Mouse (Mus musculus) liver, embryonic 12.5 days (tissue): ENCODE results near the gene Usp36. TPM values are rescaled to one million over a fixed set of nuclear protein-coding genes. Genes with fewer than 3 reads are reported as not detected.

Experiments
- ATAC-seq: fragments of 200-750 bp; cut with Nextera tagmentation; 2 replicates; pipeline ENCODE4 v1.8.0; 2017; ENCODE audit warnings: moderate number of reproducible peaks, mild to moderate bottlenecking, moderate library complexity
- H3K27ac ChIP-seq: fragments of 300-500 bp; sonication (generic); 2 replicates; pipeline ENCODE4 v1.5.1; 2016; ENCODE audit warnings: mild to moderate bottlenecking
- H3K27me3 ChIP-seq: fragments of 300-500 bp; sonication (generic); replicated peaks from 2 replicates; pipeline ENCODE4 v1.6.1; 2016; ENCODE audit warnings: mild to moderate bottlenecking, moderate library complexity
- H3K36me3 ChIP-seq: fragments of 300-500 bp; sonication (generic); 2 replicates; pipeline ENCODE4 v1.6.1; 2016; ENCODE audit warnings: mild to moderate bottlenecking, moderate library complexity
- H3K4me1 ChIP-seq: fragments of 300-500 bp; sonication (generic); 2 replicates; pipeline ENCODE4 v1.6.1; 2016
- H3K4me2 ChIP-seq: fragments of 300-500 bp; sonication (generic); 2 replicates; pipeline ENCODE4 v1.6.1; 2016; ENCODE audit warnings: mild to moderate bottlenecking, moderate library complexity
- H3K4me3 ChIP-seq: fragments of 300-500 bp; sonication (generic); 2 replicates; pipeline ENCODE4 v1.5.1; 2016; ENCODE audit warnings: mild to moderate bottlenecking, moderate library complexity
- H3K9ac ChIP-seq: fragments of 300-500 bp; sonication (generic); 2 replicates; pipeline ENCODE4 v1.6.1; 2016; ENCODE audit warnings: mild to moderate bottlenecking, moderate library complexity
- H3K9me3 ChIP-seq: fragments of 300-500 bp; sonication (generic); replicated peaks from 2 replicates; pipeline ENCODE4 v1.6.1; 2016; ENCODE audit warnings: mild to moderate bottlenecking, moderate library complexity
- WGBS: fragments of 180-500 bp; shearing (Covaris S2); methylation state at CpG from one replicate; pipeline ENCODE4 v1.1.7; 2016; ENCODE audit not compliant: insufficient replicate concordance; 5-methylcytosine and 5-hydroxymethylcytosine counted together
- polyA plus RNA-seq: library from polyadenylated mRNA; unstranded; fragments of >200 nt; fragmentation: Nextera tagmentation; extraction: Ambion mirVana; gene quantifications from 2 replicates; pipeline ENCODE4 v1.2.1, GENCODE M21; 2016

Gene Usp36
- polyA plus RNA-seq, 1 experiment from 2014 or later: 14.3 TPM

DNA sequence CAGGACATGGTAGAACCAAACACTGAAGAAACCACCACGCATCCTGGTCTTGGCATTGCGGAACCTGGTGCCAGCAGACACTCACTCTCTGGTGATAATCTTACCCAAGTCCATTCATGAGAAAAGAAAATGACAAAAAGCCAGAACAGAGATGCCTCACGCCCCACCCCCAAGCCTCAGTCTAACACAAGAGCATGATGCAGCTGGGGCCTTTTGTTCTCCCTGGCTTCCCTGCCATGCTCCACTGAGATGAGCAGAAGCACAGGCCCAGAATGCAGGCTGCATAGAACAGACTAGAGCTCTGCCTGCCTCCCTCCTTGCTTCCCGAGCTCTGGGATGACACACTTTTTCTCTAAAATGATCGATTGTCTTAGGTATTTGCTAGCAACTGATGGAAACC is 26.9 kb downstream of the Usp36 start:
- no peak for ATAC-seq
- H3K4me2 ChIP-seq: no peak overlapping the region
- H3K9ac ChIP-seq: no peak overlapping the region
- H3K27ac ChIP-seq: no peak overlapping the region
- no peaks in the 10 kb centered on the region for H3K4me1 ChIP-seq
- H3K9me3 ChIP-seq: no peaks in the 10 kb centered on the region
- no peak overlapping the region for H3K4me3 ChIP-seq
- H3K36me3 ChIP-seq: peaks cover 99% of the 10 kb centered on the region
- H3K27me3 ChIP-seq: no peaks in the 10 kb centered on the region
- 87% methylated on average over 5 of the region's 5 CpGs for WGBS

DNA sequence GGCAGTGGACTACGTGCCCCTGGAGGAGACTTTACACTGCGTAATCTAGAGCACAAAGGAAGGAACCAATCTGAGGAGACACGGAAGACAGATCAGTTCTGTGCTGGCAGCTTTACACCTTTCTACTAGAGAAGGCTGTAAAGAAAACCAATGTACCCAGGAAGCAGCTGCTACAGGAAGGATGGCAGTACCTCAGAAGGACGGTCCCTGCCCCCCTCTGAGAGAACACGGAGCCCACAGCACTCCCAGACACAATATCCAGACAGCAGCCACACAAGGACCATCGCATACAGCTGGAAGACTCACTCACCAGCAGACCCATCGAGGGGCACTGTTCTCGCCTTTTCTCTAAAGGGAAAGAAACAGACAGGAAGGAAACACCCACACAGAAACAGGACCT is 30.0 kb downstream of the Usp36 start:
- 83% methylated on average over 8 of the region's 8 CpGs for WGBS
- H3K36me3 ChIP-seq: peaks cover 88% of the 10 kb centered on the region
- no peak for ATAC-seq

DNA sequence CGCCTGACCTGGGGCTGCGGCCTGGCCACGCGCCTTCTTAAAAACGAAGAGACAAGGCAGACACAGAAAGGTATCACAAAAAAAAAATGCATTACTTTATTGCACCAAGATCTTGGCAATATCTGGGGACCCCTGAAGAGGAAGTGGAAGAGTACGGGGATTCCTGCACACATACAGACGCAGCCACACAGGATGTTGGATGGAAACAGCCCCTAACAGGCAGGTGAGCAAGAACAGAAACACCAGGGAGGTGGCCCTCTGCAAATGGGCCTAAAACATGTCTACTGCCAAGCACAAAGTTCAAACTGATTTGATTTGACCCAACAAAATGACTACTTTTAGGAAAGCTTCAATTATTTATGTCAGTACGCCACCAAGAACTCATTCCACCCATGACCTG is 30.5 kb downstream of the Usp36 start:
- Histone ChIP-seq H3K4me1 (no peaks in the 10 kb centered on the region), H3K27me3 (no peaks in the 10 kb centered on the region), H3K9ac (no peak overlapping the region), H3K4me3 (no peak overlapping the region), H3K27ac (no peak overlapping the region), H3K4me2 (no peak overlapping the region), H3K36me3 (peaks cover 83% of the 10 kb centered on the region), H3K9me3 (no peaks in the 10 kb centered on the region)
- 91% methylated on average over 8 of the region's 8 CpGs for WGBS
- no peak for ATAC-seq

More for the DNA sequence above, 30.0 kb downstream of the Usp36 start:
- Histone ChIP-seq H3K4me2 (no peak overlapping the region), H3K9ac (no peak overlapping the region), H3K27me3 (no peaks in the 10 kb centered on the region), H3K9me3 (no peaks in the 10 kb centered on the region), H3K4me1 (no peaks in the 10 kb centered on the region), H3K4me3 (no peak overlapping the region), H3K27ac (no peak overlapping the region)

DNA sequence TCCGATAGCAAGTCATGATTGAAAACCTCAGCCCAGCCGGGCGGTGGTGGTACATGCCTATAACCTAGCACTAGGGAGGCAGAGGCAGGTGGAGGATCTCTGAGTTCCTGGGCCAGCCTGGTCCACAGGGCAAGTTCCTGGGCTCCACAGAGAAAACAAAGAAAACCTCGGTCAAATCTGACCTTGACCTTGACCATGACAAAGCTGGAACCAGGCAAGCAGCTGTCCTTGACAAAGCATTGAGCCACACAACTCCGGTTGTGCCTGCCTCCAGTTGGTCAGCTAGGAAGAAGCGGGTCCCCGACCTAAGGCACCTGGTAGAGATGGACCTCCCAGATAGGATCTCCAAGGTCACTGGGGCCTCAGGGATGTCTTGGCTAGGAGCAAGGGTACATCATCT is 33.7 kb downstream of the Usp36 start:
- H3K27me3 ChIP-seq: no peaks in the 10 kb centered on the region
- H3K9me3 ChIP-seq: no peaks in the 10 kb centered on the region
- WGBS: 76% methylated on average over 7 of the region's 7 CpGs
- peaks cover 51% of the 10 kb centered on the region for H3K36me3 ChIP-seq
- H3K4me2 ChIP-seq: no peak overlapping the region
- no peaks in the 10 kb centered on the region for H3K4me1 ChIP-seq
- no peak for ATAC-seq
- H3K27ac ChIP-seq: no peak overlapping the region
- H3K4me3 ChIP-seq: no peak overlapping the region
- H3K9ac ChIP-seq: no peak overlapping the region

DNA sequence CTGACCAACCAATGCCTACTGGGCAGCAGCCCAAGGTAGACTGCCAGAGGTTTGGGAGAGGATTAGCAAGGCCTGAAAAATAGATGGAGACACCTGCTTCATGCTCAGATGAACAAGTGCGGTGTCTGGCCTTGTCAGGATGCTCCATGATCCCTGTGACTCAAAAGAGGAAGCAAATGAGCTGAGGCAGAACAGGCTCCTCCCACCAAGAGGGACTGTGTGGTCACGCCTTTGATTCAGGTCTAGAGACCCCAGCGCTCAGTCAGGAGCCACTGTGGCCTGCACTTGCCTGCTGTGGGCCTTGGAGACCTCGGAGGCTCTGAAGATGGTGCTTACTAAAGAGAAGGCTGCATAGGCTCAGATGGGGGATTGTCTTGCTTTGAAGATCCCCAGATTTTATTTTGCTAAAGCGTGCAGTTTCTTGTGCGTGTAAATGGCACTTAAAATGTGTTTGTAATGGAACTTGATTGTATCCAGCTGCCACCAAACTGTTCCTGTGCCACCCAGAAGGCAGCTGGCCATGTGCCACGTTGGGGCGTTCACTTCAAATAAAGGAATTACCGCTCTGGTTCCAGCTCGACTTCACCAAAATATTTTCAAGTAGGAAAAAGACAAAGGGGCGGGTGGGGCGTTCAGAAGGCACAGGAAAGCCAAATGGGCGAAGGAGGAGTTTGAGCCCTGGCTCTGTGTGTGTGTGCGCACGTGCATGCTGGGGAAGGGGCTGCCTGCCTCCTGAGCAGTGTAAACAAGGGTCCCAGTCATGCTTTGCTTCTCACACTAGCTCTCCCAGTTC is 35.7 kb downstream of the Usp36 start:
- WGBS: 61% methylated on average over 15 of the region's 15 CpGs
- no peaks in the 10 kb centered on the region for H3K27me3 ChIP-seq
- no peak for ATAC-seq
- H3K36me3 ChIP-seq: peaks cover 30% of the 10 kb centered on the region
- peaks cover 5% of the 10 kb centered on the region for H3K4me1 ChIP-seq
- H3K9me3 ChIP-seq: no peaks in the 10 kb centered on the region
- no peak overlapping the region for H3K4me2 ChIP-seq
- 0 out of 2 replicates have a peak overlapping the region, but pooled peaks have one; percentile 10 for H3K27ac ChIP-seq
- no peak overlapping the region for H3K4me3 ChIP-seq
- no peak overlapping the region for H3K9ac ChIP-seq

DNA sequence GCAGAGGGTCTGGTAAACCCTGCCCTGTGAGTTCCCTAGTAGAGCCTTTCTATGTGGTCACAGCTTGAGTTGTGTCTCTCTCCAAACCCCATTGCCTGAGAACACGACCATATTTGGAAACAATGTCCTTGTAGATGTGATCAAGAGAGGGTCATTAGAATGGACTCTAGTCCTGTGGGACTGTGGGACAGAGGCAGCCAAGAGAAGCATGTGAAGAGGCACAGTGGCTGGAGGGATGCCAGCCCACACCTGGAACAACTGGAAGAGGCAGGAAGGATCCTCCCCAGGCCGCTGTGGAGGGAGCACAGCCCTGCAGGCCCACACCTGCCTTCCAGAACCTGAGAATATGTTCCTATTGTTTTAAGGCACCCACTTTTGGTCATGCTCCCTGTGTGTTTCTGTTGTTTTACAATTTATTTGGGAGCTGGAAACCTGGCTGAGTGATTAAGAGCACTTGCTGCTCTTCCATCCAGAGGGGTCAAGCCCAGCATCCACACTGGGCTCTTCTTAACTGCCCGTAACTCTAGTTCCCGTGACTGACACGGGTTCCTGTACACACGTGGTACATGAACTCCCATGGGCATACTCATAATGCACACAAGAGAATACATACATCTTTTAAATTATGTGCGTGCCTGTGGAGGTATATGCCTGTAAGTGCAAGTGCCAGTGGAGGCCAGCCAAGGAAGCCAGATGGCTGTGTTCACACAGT is 36.4 kb downstream of the Usp36 start:
- Histone ChIP-seq H3K9ac (no peak overlapping the region), H3K27me3 (no peaks in the 10 kb centered on the region), H3K4me2 (no peak overlapping the region), H3K9me3 (no peaks in the 10 kb centered on the region), H3K4me1 (peaks cover 11% of the 10 kb centered on the region), H3K4me3 (no peak overlapping the region), H3K27ac (no peak overlapping the region), H3K36me3 (peaks cover 23% of the 10 kb centered on the region)
- no peak for ATAC-seq
- WGBS: 71% methylated on average over 7 of the region's 7 CpGs

DNA sequence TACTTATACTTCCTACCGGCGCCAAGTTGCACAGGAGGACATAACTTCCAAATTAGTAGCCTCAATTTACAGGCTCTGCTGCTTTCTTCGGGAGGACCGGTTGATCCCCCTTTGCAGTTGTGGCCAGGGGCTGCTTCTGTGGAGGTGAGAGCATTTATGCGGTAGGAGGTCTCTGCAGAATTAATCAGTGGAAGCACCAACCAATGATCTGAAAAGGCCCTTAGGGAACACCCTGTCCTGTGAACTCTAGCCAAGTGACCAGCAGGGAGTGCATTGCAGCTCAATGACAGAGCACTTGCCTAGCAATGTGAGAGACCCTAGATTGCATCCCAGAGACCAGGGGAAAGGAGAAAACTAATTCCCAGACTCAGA is 41.0 kb downstream of the Usp36 start:
- peaks cover 16% of the 10 kb centered on the region for H3K27me3 ChIP-seq
- peak overlapping the region; percentile 68 for H3K9ac ChIP-seq
- no peaks in the 10 kb centered on the region for H3K9me3 ChIP-seq
- peaks cover 32% of the 10 kb centered on the region for H3K4me1 ChIP-seq
- peak overlapping the region; percentile 81 for H3K4me3 ChIP-seq
- WGBS: 6% methylated on average over 5 of the region's 5 CpGs
- peak overlapping the region; percentile 100 for H3K4me2 ChIP-seq
- H3K36me3 ChIP-seq: no peaks in the 10 kb centered on the region; the same call in 1 of the 2 replicates
- peak overlapping the region; percentile 68 for H3K27ac ChIP-seq
- no peak; the same call in 1 of the 2 replicates for ATAC-seq

DNA sequence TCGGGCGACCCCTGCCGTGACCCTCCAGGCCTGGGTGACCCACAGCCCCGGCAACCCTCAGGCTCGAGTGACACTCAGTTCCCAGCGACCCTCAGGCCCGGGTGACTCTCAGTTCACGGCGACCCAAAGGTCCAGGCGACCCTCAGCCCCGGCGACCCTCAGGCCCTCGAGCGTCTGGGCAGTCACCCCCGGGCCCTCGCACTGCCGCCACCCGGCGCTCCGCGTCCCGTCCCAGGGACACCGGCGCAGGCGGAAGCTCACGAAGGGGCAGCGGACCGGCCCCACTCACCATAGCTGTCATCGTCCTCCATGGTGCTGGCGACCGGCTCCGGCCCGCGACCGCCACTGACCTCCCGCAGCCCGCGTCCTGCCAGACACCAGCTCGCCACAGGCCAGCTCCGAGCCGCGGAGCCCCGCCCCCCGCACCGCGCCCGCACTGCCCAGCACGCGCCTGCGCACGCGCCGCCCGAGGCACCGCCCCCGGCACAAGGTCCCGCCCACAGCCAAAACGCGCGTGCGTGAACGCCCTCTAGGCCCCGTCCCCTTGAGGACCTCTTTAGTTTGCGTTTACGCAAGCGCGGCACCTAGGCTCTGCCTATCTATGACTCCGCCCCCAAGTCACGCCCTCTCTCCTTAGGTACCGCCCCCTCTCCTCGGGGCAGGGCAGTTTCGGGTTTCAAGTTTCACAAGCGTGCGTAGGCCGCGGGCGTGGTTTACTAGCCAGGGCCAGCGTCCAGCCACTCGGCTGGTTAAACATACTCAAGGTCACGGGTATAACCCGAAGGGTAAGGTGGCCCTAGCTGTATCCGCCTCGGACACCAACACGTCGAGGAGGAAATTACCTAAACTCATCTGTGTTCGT is 41.7 kb downstream of the Usp36 start, which contains the start of gene Cyth1:
Gene Cyth1, minus strand, starts transcription at position 443 of the 862 bp plus-strand sequence.
- Histone ChIP-seq H3K27ac (peak within 1 kb of the TSS; percentile 68), H3K9ac (peak within 1 kb of the TSS; percentile 87), H3K4me3 (peak within 1 kb of the TSS; percentile 81), H3K27me3 (peaks cover 16% of the 10 kb centered on the region), H3K4me2 (peak within 1 kb of the TSS; percentile 100), H3K36me3 (no peaks in the 10 kb centered on the region; the same call in 1 of the 2 replicates), H3K4me1 (peaks cover 32% of the 10 kb centered on the region), H3K9me3 (no peaks in the 10 kb centered on the region)
- under 1% methylated on average over 86 of the region's 86 CpGs for WGBS
- peak; percentile 95 for ATAC-seq

DNA sequence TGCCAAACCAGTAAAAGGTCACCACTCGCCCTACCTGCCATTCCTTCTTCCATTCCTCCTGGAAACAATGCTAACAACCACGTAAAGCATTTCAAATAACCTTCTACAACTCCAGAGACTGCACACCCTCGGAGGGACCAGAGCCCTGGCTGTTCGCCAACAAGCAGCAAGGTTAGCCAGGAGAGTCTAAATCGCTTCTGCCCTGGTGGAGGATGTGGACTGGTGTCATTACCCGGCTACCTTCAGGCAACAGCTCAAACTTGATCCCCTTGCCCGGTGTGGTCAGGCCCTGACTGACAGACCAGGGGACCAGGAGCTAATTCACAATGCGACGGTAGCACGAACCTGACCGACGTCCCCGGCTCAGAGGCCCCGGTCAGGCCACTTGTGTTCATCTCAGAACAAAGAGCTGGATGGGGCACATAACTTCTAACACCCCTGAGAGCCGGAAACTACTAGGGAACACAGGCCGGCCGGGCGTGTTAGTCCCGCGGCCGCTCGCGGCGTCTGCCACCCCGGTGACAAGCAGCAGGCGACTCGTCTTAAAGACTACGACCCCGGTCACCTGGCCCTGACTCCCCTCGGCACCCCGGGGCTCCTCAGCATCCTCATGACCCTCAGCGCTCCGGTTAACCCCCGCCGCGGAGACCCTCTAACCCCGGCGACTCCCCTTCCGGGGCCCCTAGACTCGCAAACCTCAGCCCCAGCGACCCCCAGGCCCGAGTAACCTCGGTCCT is 42.5 kb downstream of the Usp36 start:
- no peak for ATAC-seq
- H3K36me3 ChIP-seq: no peaks in the 10 kb centered on the region
- H3K4me3 ChIP-seq: peak overlapping the region; percentile 81
- 4% methylated on average over 43 of the region's 43 CpGs for WGBS
- no peaks in the 10 kb centered on the region for H3K9me3 ChIP-seq
- H3K27me3 ChIP-seq: peaks cover 16% of the 10 kb centered on the region
- peak overlapping the region; percentile 10; the same call in 1 of the 2 replicates for H3K27ac ChIP-seq
- peak overlapping the region; percentile 100 for H3K4me2 ChIP-seq
- peaks cover 32% of the 10 kb centered on the region for H3K4me1 ChIP-seq
- H3K9ac ChIP-seq: peak overlapping the region; percentile 87

DNA sequence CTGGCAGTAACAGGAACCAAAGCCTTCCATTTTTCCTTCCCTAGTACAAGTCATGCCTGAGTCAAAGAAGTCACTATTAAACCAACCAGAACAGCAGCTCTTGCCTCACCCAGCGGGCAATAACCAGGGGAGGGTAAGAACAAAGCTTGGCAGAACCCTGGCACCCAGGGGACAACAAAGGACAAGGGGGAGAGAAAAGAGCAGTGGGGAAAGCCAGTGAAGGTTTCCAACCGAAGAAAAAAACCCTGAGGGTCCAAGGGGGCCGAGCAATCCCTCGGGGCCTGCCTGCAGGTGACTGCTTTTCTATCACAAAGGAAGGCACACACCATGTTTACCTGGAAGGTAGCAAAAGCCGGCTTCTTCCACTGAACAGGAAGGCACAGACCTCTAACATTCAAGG is 43.3 kb downstream of the Usp36 start:
- peak overlapping the region; percentile 81; the same call in 1 of the 2 replicates for H3K4me3 ChIP-seq
- 66% methylated on average over 5 of the region's 5 CpGs for WGBS
- peak overlapping the region; percentile 87; the same call in 1 of the 2 replicates for H3K9ac ChIP-seq
- no peak for ATAC-seq
- peaks cover 16% of the 10 kb centered on the region for H3K27me3 ChIP-seq
- no peaks in the 10 kb centered on the region for H3K36me3 ChIP-seq
- no peak overlapping the region for H3K27ac ChIP-seq
- H3K4me2 ChIP-seq: peak overlapping the region; percentile 100
- no peaks in the 10 kb centered on the region for H3K9me3 ChIP-seq
- H3K4me1 ChIP-seq: peaks cover 32% of the 10 kb centered on the region

DNA sequence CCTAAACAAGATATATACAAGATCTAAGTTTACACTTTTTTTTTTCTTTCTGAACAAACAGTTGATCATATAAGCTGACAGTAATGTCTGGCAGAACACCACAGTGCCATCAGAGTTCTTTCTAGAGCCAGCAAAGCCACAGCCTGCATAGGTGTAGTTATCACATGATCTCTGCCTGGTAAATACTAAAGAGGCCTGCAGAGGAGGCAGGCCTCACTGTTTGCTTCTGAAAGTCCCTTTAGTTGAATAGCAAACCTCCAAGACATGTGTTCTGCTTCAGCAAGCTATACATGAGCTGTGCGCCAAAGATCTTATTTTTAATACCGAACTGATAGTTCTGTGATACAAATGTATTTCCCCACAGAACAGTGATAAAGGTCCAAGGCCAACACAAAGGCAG is 44.9 kb downstream of the Usp36 start:
- H3K4me3 ChIP-seq: no peak overlapping the region
- no peaks in the 10 kb centered on the region for H3K36me3 ChIP-seq
- H3K9ac ChIP-seq: no peak overlapping the region
- 80% methylated on average over 2 of the region's 2 CpGs for WGBS
- no peak overlapping the region for H3K27ac ChIP-seq
- H3K4me1 ChIP-seq: peaks cover 37% of the 10 kb centered on the region
- no peak overlapping the region for H3K4me2 ChIP-seq
- no peak for ATAC-seq
- peaks cover 16% of the 10 kb centered on the region for H3K27me3 ChIP-seq
- H3K9me3 ChIP-seq: no peaks in the 10 kb centered on the region
